Mouse (Mus musculus) heart, embryonic 14.5 days (tissue): ENCODE measurements around the gene Myocd. TPM values are rescaled to one million over a fixed set of nuclear protein-coding genes. Genes with fewer than 3 reads are reported as not detected.

Source experiments
- ATAC-seq: fragments of 200-750 bp; cut with Nextera tagmentation; 2 replicates; pipeline ENCODE4 v1.8.0; 2017; ENCODE audit warnings: low read depth, moderate TSS enrichment; ENCODE audit not compliant: insufficient number of reproducible peaks, insufficient read depth, low FRiP score
- H3K27ac ChIP-seq, 2 experiments: fragments of 200-500 bp in 1 of 2; fragments of 300-500 bp in 1 of 2; sonication (generic) in 1 of 2; replicated peaks in 1 of 2; 2 replicates each; pipeline ENCODE4 v1.5.1; 2012 to 2014; ENCODE audit warnings: low read depth in 2 of 2, low read length in 2 of 2, control low read depth in 1 of 2, mild to moderate bottlenecking in 1 of 2, mixed read lengths in 1 of 2; ENCODE audit not compliant: control insufficient read depth in 1 of 2, insufficient read depth in 1 of 2
- H3K27me3 ChIP-seq: fragments of 300-500 bp; sonication (generic); 2 replicates; pipeline ENCODE4 v1.6.1; 2014; ENCODE audit warnings: mild to moderate bottlenecking, low read length, control low read depth; ENCODE audit not compliant: control insufficient read depth, insufficient read depth
- H3K36me3 ChIP-seq: fragments of 300-500 bp; sonication (generic); 2 replicates; pipeline ENCODE4 v1.6.1; 2014; ENCODE audit warnings: mild to moderate bottlenecking, control low read depth, low read length, mixed read lengths; ENCODE audit not compliant: control insufficient read depth, insufficient read depth
- H3K4me1 ChIP-seq, 2 experiments: fragments of 200-500 bp in 1 of 2; fragments of 300-500 bp in 1 of 2; sonication (generic) in 1 of 2; 2 replicates each; pipeline ENCODE4 v1.6.1; 2012 to 2014; ENCODE audit warnings: low read length in 2 of 2, control low read depth in 1 of 2, mixed read lengths in 1 of 2; ENCODE audit not compliant: control insufficient read depth in 2 of 2, insufficient read depth in 2 of 2
- H3K4me2 ChIP-seq: fragments of 300-500 bp; sonication (generic); 2 replicates; pipeline ENCODE4 v1.6.1; 2014; ENCODE audit warnings: mild to moderate bottlenecking, low read length
- H3K4me3 ChIP-seq, 2 experiments: fragments of 200-500 bp in 1 of 2; fragments of 300-500 bp in 1 of 2; sonication (generic) in 1 of 2; 2 replicates each; pipeline ENCODE4 v1.5.1; 2012 to 2014; ENCODE audit warnings: low read length in 2 of 2, mild to moderate bottlenecking in 2 of 2, control low read depth in 1 of 2, low read depth in 1 of 2, moderate library complexity in 1 of 2; ENCODE audit not compliant: control insufficient read depth in 1 of 2, insufficient read depth in 1 of 2
- H3K9ac ChIP-seq: fragments of 300-500 bp; sonication (generic); 2 replicates; pipeline ENCODE4 v1.6.1; 2014; ENCODE audit warnings: mild to moderate bottlenecking, low read length
- H3K9me3 ChIP-seq: fragments of 300-500 bp; sonication (generic); 2 replicates; pipeline ENCODE4 v1.6.1; 2016; ENCODE audit warnings: low read length, control low read depth; ENCODE audit not compliant: control insufficient read depth
- WGBS: fragments of 180-500 bp; shearing (Covaris S2); extraction: QIAGEN DNeasy Blood & Tissue Kit; methylation state at CpG from one replicate; pipeline ENCODE4 v1.1.7; 2014; 5-methylcytosine and 5-hydroxymethylcytosine counted together
- polyA plus RNA-seq: library from polyadenylated mRNA; unstranded; fragments of >200 nt; fragmentation: Nextera tagmentation; extraction: Ambion mirVana; gene quantifications from 2 replicates; pipeline ENCODE4 v1.2.1, GENCODE M21; 2014

Myocd gene
- polyA plus RNA-seq, 1 experiment from 2014 or later, result 68.7 TPM

GRCm38 (mm10) chr11:65246301-65247054 lies 23.3 kb downstream of the Myocd start:
- Histone ChIP-seq H3K36me3 (peaks cover 39% of the 10 kb centered on the region), H3K4me3 (no peak overlapping the region), H3K9ac (no peak overlapping the region), H3K9me3 (no peaks in the 10 kb centered on the region), H3K4me2 (no peak overlapping the region), H3K4me1 (peaks cover 14 to 42% of the 10 kb centered on the region in 2 experiments), H3K27ac (peak overlapping the region in 1 of 2 experiments; percentile 34; a peak in 1 of 4 replicates), H3K27me3 (no peaks in the 10 kb centered on the region)
- no peak for ATAC-seq
- 48% methylated on average over 8 of the region's 8 CpGs for WGBS

- Histone ChIP-seq H3K9me3 (no peaks in the 10 kb centered on the region), H3K27ac (peak overlapping the region; percentile 21 to 43), H3K4me3 (no peak overlapping the region), H3K36me3 (peaks cover 36% of the 10 kb centered on the region), H3K9ac (peak overlapping the region; percentile 3; the same call in 1 of the 2 replicates), H3K4me2 (no peak overlapping the region), H3K27me3 (no peaks in the 10 kb centered on the region), H3K4me1 (peaks cover 13 to 41% of the 10 kb centered on the region in 2 experiments)
- no peak for ATAC-seq
- WGBS, result 21% methylated on average over 3 of the region's 3 CpGs
Measured at GRCm38 (mm10) chr11:65243593-65243992, 26.2 kb downstream of the Myocd start.

GRCm38 (mm10) chr11:65240521-65240920 lies 29.3 kb downstream of the Myocd start:
- Histone ChIP-seq H3K9ac (no peak overlapping the region), H3K9me3 (no peaks in the 10 kb centered on the region), H3K4me2 (no peak overlapping the region), H3K4me3 (no peak overlapping the region), H3K27me3 (no peaks in the 10 kb centered on the region), H3K4me1 (peaks cover 17 to 50% of the 10 kb centered on the region in 2 experiments), H3K27ac (no peak overlapping the region), H3K36me3 (peaks cover 23% of the 10 kb centered on the region)
- no peak for ATAC-seq
- 84% methylated on average over 7 of the region's 7 CpGs for WGBS

- no peaks in the 10 kb centered on the region for H3K9me3 ChIP-seq
- H3K9ac ChIP-seq, result no peak overlapping the region
- 0 out of 4 replicates have a peak overlapping the region, but pooled peaks of 1 of the 2 experiments have one; percentile 12 for H3K27ac ChIP-seq
- H3K4me1 ChIP-seq, result peaks cover 20 to 55% of the 10 kb centered on the region in 2 experiments
- H3K27me3 ChIP-seq, result no peaks in the 10 kb centered on the region
- no peak overlapping the region for H3K4me3 ChIP-seq
- H3K36me3 ChIP-seq, result peaks cover 24% of the 10 kb centered on the region
- WGBS, result 82% methylated on average over 3 of the region's 3 CpGs
- no peak for ATAC-seq
- H3K4me2 ChIP-seq, result no peak overlapping the region
Measured at GRCm38 (mm10) chr11:65237896-65238295, 31.9 kb downstream of the Myocd start.

- Histone ChIP-seq H3K4me1 (peaks cover 20 to 55% of the 10 kb centered on the region in 2 experiments), H3K27me3 (no peaks in the 10 kb centered on the region), H3K9ac (no peak overlapping the region), H3K4me2 (no peak overlapping the region), H3K27ac (peak overlapping the region; percentile 68 to 84), H3K36me3 (peaks cover 27% of the 10 kb centered on the region), H3K9me3 (no peaks in the 10 kb centered on the region), H3K4me3 (no peak overlapping the region)
- no peak for ATAC-seq
- 64% methylated on average over 2 of the region's 2 CpGs for WGBS
Measured at GRCm38 (mm10) chr11:65236907-65237306, 32.9 kb downstream of the Myocd start.

- Histone ChIP-seq H3K27me3 (no peaks in the 10 kb centered on the region), H3K9me3 (no peaks in the 10 kb centered on the region), H3K36me3 (peaks cover 39% of the 10 kb centered on the region), H3K4me3 (no peak overlapping the region), H3K27ac (peak overlapping the region; percentile 82 to 84), H3K4me1 (peaks cover 20 to 57% of the 10 kb centered on the region in 2 experiments), H3K9ac (peak overlapping the region; percentile 56), H3K4me2 (peak overlapping the region; percentile 17; the same call in 1 of the 2 replicates)
- peak; percentile 51; the same call in 1 of the 2 replicates for ATAC-seq
- 18% methylated on average over 2 of the region's 2 CpGs for WGBS
Measured at GRCm38 (mm10) chr11:65235374-65235773, 34.4 kb downstream of the Myocd start.

- Histone ChIP-seq H3K9ac (no peak overlapping the region), H3K27me3 (no peaks in the 10 kb centered on the region), H3K36me3 (peaks cover 64% of the 10 kb centered on the region), H3K9me3 (no peaks in the 10 kb centered on the region), H3K4me3 (no peak overlapping the region), H3K4me1 (peaks cover 24 to 63% of the 10 kb centered on the region in 2 experiments), H3K4me2 (no peak overlapping the region), H3K27ac (no peak overlapping the region)
- WGBS, result 71% methylated on average over 4 of the region's 4 CpGs
- ATAC-seq, result no peak
Measured at GRCm38 (mm10) chr11:65231771-65232170, 38.0 kb downstream of the Myocd start.
